Mouse (Mus musculus): ENCODE measurements around the gene Trmt10a. TPM values are rescaled to one million over a fixed set of nuclear protein-coding genes. Genes with fewer than 3 reads are reported as not detected.

The Trmt10a gene
- polyA plus RNA-seq, 1 experiment from 2014 or later, result 13.6 TPM

GRCm38 (mm10) chr3:138162553-138163183 is 19.4 kb downstream of the Trmt10a start:
- Histone ChIP-seq H3K27ac (ENCODE audit: low read depth) (no peak overlapping the region), H3K4me1 (replicated peaks; ENCODE audit: control insufficient read depth, insufficient read depth, low read length) (no peaks in the 10 kb centered on the region; the same call in 1 of the 2 replicates), H3K4me2 (ENCODE audit: low read length) (no peak overlapping the region), H3K36me3 (ENCODE audit: control insufficient read depth, insufficient read depth, low read length) (no peaks in the 10 kb centered on the region), H3K27me3 (replicated peaks; ENCODE audit: control insufficient read depth, insufficient read depth, low read length) (no peaks in the 10 kb centered on the region), H3K9ac (ENCODE audit: low read length) (no peak overlapping the region), H3K9me3 (ENCODE audit: control insufficient read depth, low read length) (no peaks in the 10 kb centered on the region), H3K4me3 (ENCODE audit: low read depth, low read length) (no peak overlapping the region)
- 64% methylated on average over 4 of the region's 4 CpGs for WGBS
- no peak for DNase-seq (ENCODE audit: low spot score)
- no peak for ATAC-seq (replicated peaks; ENCODE audit: low FRiP score, low TSS enrichment, low read depth)

- 76% methylated on average over 10 of the region's 10 CpGs for WGBS
- no peak for ATAC-seq (replicated peaks; ENCODE audit: low FRiP score, low TSS enrichment, low read depth)
Observed at GRCm38 (mm10) chr3:138173291-138173690, 30.0 kb downstream of the Trmt10a start.

GRCm38 (mm10) chr3:138175551-138175950 is 32.3 kb downstream of the Trmt10a start:
- ATAC-seq (replicated peaks; ENCODE audit: low FRiP score, low TSS enrichment, low read depth), result no peak
- H3K27ac ChIP-seq (ENCODE audit: low read depth), result no peak overlapping the region

More at GRCm38 (mm10) chr3:138173291-138173690, 30.0 kb downstream of the Trmt10a start:
- H3K4me3 ChIP-seq (ENCODE audit: low read depth, low read length), result no peak overlapping the region
- H3K36me3 ChIP-seq (ENCODE audit: control insufficient read depth, insufficient read depth, low read length), result no peaks in the 10 kb centered on the region
- no peak overlapping the region for H3K4me2 ChIP-seq (ENCODE audit: low read length)
- no peak overlapping the region for H3K27ac ChIP-seq (ENCODE audit: low read depth)
- H3K4me1 ChIP-seq (replicated peaks; ENCODE audit: control insufficient read depth, insufficient read depth, low read length), result no peaks in the 10 kb centered on the region
- no peak for DNase-seq (ENCODE audit: low spot score)
- no peak overlapping the region for H3K9ac ChIP-seq (ENCODE audit: low read length)
- no peaks in the 10 kb centered on the region for H3K27me3 ChIP-seq (replicated peaks; ENCODE audit: control insufficient read depth, insufficient read depth, low read length)
- H3K9me3 ChIP-seq (ENCODE audit: control insufficient read depth, low read length), result peaks cover 3% of the 10 kb centered on the region; the same call in 1 of the 2 replicates

GRCm38 (mm10) chr3:138182019-138182418 is 38.8 kb downstream of the Trmt10a start:
- H3K27me3 ChIP-seq (replicated peaks; ENCODE audit: control insufficient read depth, insufficient read depth, low read length), result no peaks in the 10 kb centered on the region
- no peak overlapping the region for H3K4me3 ChIP-seq (ENCODE audit: low read depth, low read length)
- no peak for DNase-seq (ENCODE audit: low spot score)
- no peaks in the 10 kb centered on the region; the same call in 1 of the 2 replicates for H3K9me3 ChIP-seq (ENCODE audit: control insufficient read depth, low read length)
- WGBS, result 89% methylated on average over 2 of the region's 2 CpGs
- 0 out of 2 replicates have a peak, but pooled peaks cover 5% of the 10 kb centered on the region for H3K4me1 ChIP-seq (replicated peaks; ENCODE audit: control insufficient read depth, insufficient read depth, low read length)
- H3K36me3 ChIP-seq (ENCODE audit: control insufficient read depth, insufficient read depth, low read length), result no peaks in the 10 kb centered on the region
- ATAC-seq (replicated peaks; ENCODE audit: low FRiP score, low TSS enrichment, low read depth), result no peak
- H3K27ac ChIP-seq (ENCODE audit: low read depth), result no peak overlapping the region
- H3K9ac ChIP-seq (ENCODE audit: low read length), result no peak overlapping the region
- H3K4me2 ChIP-seq (ENCODE audit: low read length), result no peak overlapping the region

More at GRCm38 (mm10) chr3:138175551-138175950, 32.3 kb downstream of the Trmt10a start:
- Histone ChIP-seq H3K36me3 (ENCODE audit: control insufficient read depth, insufficient read depth, low read length) (no peaks in the 10 kb centered on the region), H3K27me3 (replicated peaks; ENCODE audit: control insufficient read depth, insufficient read depth, low read length) (no peaks in the 10 kb centered on the region), H3K9ac (ENCODE audit: low read length) (no peak overlapping the region), H3K4me1 (replicated peaks; ENCODE audit: control insufficient read depth, insufficient read depth, low read length) (no peaks in the 10 kb centered on the region), H3K4me2 (ENCODE audit: low read length) (no peak overlapping the region), H3K4me3 (ENCODE audit: low read depth, low read length) (no peak overlapping the region), H3K9me3 (ENCODE audit: control insufficient read depth, low read length) (peaks cover 3% of the 10 kb centered on the region; the same call in 1 of the 2 replicates)
- no peak for DNase-seq (ENCODE audit: low spot score)
- WGBS, result 65% methylated on average over 6 of the region's 6 CpGs

GRCm38 (mm10) chr3:138183371-138183770 is 40.1 kb downstream of the Trmt10a start:
- H3K4me1 ChIP-seq (replicated peaks; ENCODE audit: control insufficient read depth, insufficient read depth, low read length), result 0 out of 2 replicates have a peak, but pooled peaks cover 5% of the 10 kb centered on the region
- no peaks in the 10 kb centered on the region for H3K9me3 ChIP-seq (ENCODE audit: control insufficient read depth, low read length)
- no peak overlapping the region for H3K4me2 ChIP-seq (ENCODE audit: low read length)
- H3K4me3 ChIP-seq (ENCODE audit: low read depth, low read length), result no peak overlapping the region
- DNase-seq (ENCODE audit: low spot score) (no peak), ATAC-seq (replicated peaks; ENCODE audit: low FRiP score, low TSS enrichment, low read depth) (no peak)
- H3K9ac ChIP-seq (ENCODE audit: low read length), result no peak overlapping the region
- no peaks in the 10 kb centered on the region for H3K27me3 ChIP-seq (replicated peaks; ENCODE audit: control insufficient read depth, insufficient read depth, low read length)
- whole genome bisulfite sequencing, result 79% methylated on average over 7 of the region's 7 CpGs
- H3K36me3 ChIP-seq (ENCODE audit: control insufficient read depth, insufficient read depth, low read length), result no peaks in the 10 kb centered on the region
- no peak overlapping the region for H3K27ac ChIP-seq (ENCODE audit: low read depth)

- no peaks in the 10 kb centered on the region for H3K36me3 ChIP-seq (ENCODE audit: control insufficient read depth, insufficient read depth, low read length)
- H3K4me1 ChIP-seq (replicated peaks; ENCODE audit: control insufficient read depth, insufficient read depth, low read length), result 0 out of 2 replicates have a peak, but pooled peaks cover 5% of the 10 kb centered on the region
- DNase-seq (ENCODE audit: low spot score), result peak; percentile 61
- no peak overlapping the region for H3K27ac ChIP-seq (ENCODE audit: low read depth)
- H3K4me3 ChIP-seq (ENCODE audit: low read depth, low read length), result no peak overlapping the region
- no peaks in the 10 kb centered on the region for H3K9me3 ChIP-seq (ENCODE audit: control insufficient read depth, low read length)
- no peak for ATAC-seq (replicated peaks; ENCODE audit: low FRiP score, low TSS enrichment, low read depth)
- H3K9ac ChIP-seq (ENCODE audit: low read length), result no peak overlapping the region
- no peak overlapping the region for H3K4me2 ChIP-seq (ENCODE audit: low read length)
- WGBS, result 45% methylated on average over 4 of the region's 4 CpGs
- H3K27me3 ChIP-seq (replicated peaks; ENCODE audit: control insufficient read depth, insufficient read depth, low read length), result no peaks in the 10 kb centered on the region
Observed at GRCm38 (mm10) chr3:138185290-138185689, 42.0 kb downstream of the Trmt10a start.

GRCm38 (mm10) chr3:138185995-138186930 is 43.0 kb downstream of the Trmt10a start:
- DNase-seq (ENCODE audit: low spot score) (no peak), ATAC-seq (replicated peaks; ENCODE audit: low FRiP score, low TSS enrichment, low read depth) (no peak)
- 87% methylated on average over 26 of the region's 26 CpGs for WGBS
- Histone ChIP-seq H3K4me3 (ENCODE audit: low read depth, low read length) (no peak overlapping the region), H3K27me3 (replicated peaks; ENCODE audit: control insufficient read depth, insufficient read depth, low read length) (no peaks in the 10 kb centered on the region), H3K9ac (ENCODE audit: low read length) (no peak overlapping the region), H3K36me3 (ENCODE audit: control insufficient read depth, insufficient read depth, low read length) (no peaks in the 10 kb centered on the region), H3K9me3 (ENCODE audit: control insufficient read depth, low read length) (no peaks in the 10 kb centered on the region), H3K4me2 (ENCODE audit: low read length) (no peak overlapping the region), H3K4me1 (replicated peaks; ENCODE audit: control insufficient read depth, insufficient read depth, low read length) (0 out of 2 replicates have a peak, but pooled peaks cover 5% of the 10 kb centered on the region), H3K27ac (ENCODE audit: low read depth) (no peak overlapping the region)

- H3K4me3 ChIP-seq (ENCODE audit: low read depth, low read length), result no peak overlapping the region
- 69% methylated on average over 7 of the region's 7 CpGs for WGBS
- no peaks in the 10 kb centered on the region for H3K4me1 ChIP-seq (replicated peaks; ENCODE audit: control insufficient read depth, insufficient read depth, low read length)
- ATAC-seq (replicated peaks; ENCODE audit: low FRiP score, low TSS enrichment, low read depth), result no peak
- H3K27ac ChIP-seq (ENCODE audit: low read depth), result no peak overlapping the region
- H3K36me3 ChIP-seq (ENCODE audit: control insufficient read depth, insufficient read depth, low read length), result no peaks in the 10 kb centered on the region
- no peak overlapping the region for H3K4me2 ChIP-seq (ENCODE audit: low read length)
- no peak overlapping the region for H3K9ac ChIP-seq (ENCODE audit: low read length)
- H3K27me3 ChIP-seq (replicated peaks; ENCODE audit: control insufficient read depth, insufficient read depth, low read length), result no peaks in the 10 kb centered on the region
- no peak for DNase-seq (ENCODE audit: low spot score)
- no peaks in the 10 kb centered on the region for H3K9me3 ChIP-seq (ENCODE audit: control insufficient read depth, low read length)
Observed at GRCm38 (mm10) chr3:138192260-138192659, 49.0 kb downstream of the Trmt10a start.

Data from intestine, embryonic 14.5 days (tissue).